ENCODE assay signal across 23 mouse cellular contexts in the genomic region with DNA sequence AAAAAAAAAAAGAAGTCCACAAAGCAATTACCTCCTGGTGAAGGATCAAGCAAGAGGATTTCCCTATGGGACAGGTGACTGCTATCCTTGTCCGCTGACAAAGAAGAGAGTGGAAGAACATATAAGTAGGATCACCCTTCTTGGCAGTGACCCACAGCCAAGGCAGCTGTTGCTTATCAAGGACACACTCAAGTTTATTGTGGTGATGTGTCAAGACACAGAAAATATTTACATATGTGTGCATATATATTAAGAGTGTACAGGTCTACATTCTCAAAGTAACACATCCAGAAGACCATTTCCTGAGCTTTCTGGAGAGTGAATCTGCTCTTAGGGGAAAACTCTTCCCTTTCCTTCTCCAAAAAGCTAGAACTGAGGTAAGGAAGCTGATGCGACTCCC. TPM values are rescaled to one million over a fixed set of nuclear protein-coding genes. Genes with fewer than 3 reads are reported as not detected.
DNase-seq lines count a peak whose midpoint lies in the region; ATAC-seq and TF ChIP-seq lines count a peak whose summit lies in the region.
"Had no signal": no experiment of that assay in that cellular context is flagged by ENCODE, and none has a peak within 500 bp of the region (broad histone marks: within the 10 kb centered on the region; RNA-seq: fewer than 3 reads in every experiment).

Gene Retnlb, plus strand, starts transcription at position 162 of the 400 bp plus-strand sequence.

- 60% methylated on average over 2 of the region's 2 CpGs for WGBS in lung, embryonic 14.5 days
- WGBS in lung, postnatal 0 days: 74% methylated on average over 2 of the region's 2 CpGs
- 70% methylated on average over 2 of the region's 2 CpGs for WGBS in lung, embryonic 15.5 days
- WGBS in large intestine, adult 2 months: 78% methylated on average over 2 of the region's 2 CpGs

- H3K4me1 ChIP-seq in lung, embryonic 14.5 days (ENCODE audit: insufficient read depth): no peaks in the 10 kb centered on the region
- no peaks in the 10 kb centered on the region for H3K4me1 ChIP-seq in lung, postnatal 0 days (ENCODE audit: insufficient read depth, low read depth, low read length)
- peaks cover 9% of the 10 kb centered on the region; the same call in 1 of the 2 replicates for H3K4me1 ChIP-seq in lung, embryonic 15.5 days

- ATAC-seq in lung, embryonic 14.5 days (ENCODE audit: insufficient read depth): peak; percentile 76
- ATAC-seq in lung, postnatal 0 days: no peak
- ATAC-seq in lung, embryonic 15.5 days (ENCODE audit: borderline replicate concordance, extremely low read depth, low FRiP score, low TSS enrichment): peak; percentile 27; the same call in 1 of the 2 replicates
- ATAC-seq: activated CD4-positive, CD25-positive, alpha-beta regulatory T cell, adult 4 months; CD4-positive, CD25-positive, alpha-beta regulatory T cell, adult 4 months; Patski had no signal

- H3K4me3 ChIP-seq in lung, embryonic 14.5 days (ENCODE audit: low read depth, low read length): no peak within 1 kb of the TSS
- no peak within 1 kb of the TSS for H3K4me3 ChIP-seq in lung, postnatal 0 days (ENCODE audit: low read depth, low read length)
- H3K4me3 ChIP-seq in lung, embryonic 15.5 days: no peak within 1 kb of the TSS

- H3K4me2 ChIP-seq in lung, embryonic 14.5 days: no peak within 1 kb of the TSS
- H3K4me2 ChIP-seq in lung, postnatal 0 days (replicated peaks; ENCODE audit: low read depth, low read length): no peak within 1 kb of the TSS
- no peak within 1 kb of the TSS for H3K4me2 ChIP-seq in lung, embryonic 15.5 days

- TF ChIP-seq CTCF in lung, embryonic 14.5 days (IDR thresholded peaks at IDR 0.05; ENCODE audit: low read depth): no peak
- no peak for TF ChIP-seq CTCF in lung, postnatal 0 days (IDR thresholded peaks at IDR 0.05)

- H3K27ac ChIP-seq in lung, embryonic 14.5 days (ENCODE audit: low read depth): no peak within 1 kb of the TSS
- no peak within 1 kb of the TSS for H3K27ac ChIP-seq in lung, postnatal 0 days (ENCODE audit: low read length)
- H3K27ac ChIP-seq in lung, embryonic 15.5 days: no peak within 1 kb of the TSS

- H3K9me3 ChIP-seq in lung, embryonic 14.5 days (ENCODE audit: low read depth, low read length): no peaks in the 10 kb centered on the region
- H3K9me3 ChIP-seq in lung, postnatal 0 days (ENCODE audit: low read length): no peaks in the 10 kb centered on the region
- H3K9me3 ChIP-seq in lung, embryonic 15.5 days: no peaks in the 10 kb centered on the region
- H3K9me3 ChIP-seq: G1E had no signal

- H3K27me3 ChIP-seq in lung, embryonic 14.5 days (ENCODE audit: insufficient read depth, low read length): no peaks in the 10 kb centered on the region
- no peaks in the 10 kb centered on the region for H3K27me3 ChIP-seq in lung, postnatal 0 days (replicated peaks; ENCODE audit: insufficient read depth, low read length)
- no peaks in the 10 kb centered on the region for H3K27me3 ChIP-seq in lung, embryonic 15.5 days
- H3K27me3 ChIP-seq: CH12.LX, Patski had no signal

- TF ChIP-seq EP300 in lung, postnatal 0 days (IDR thresholded peaks at IDR 0.05): no peak

- DNase-seq in lung, embryonic 14.5 days: peak; percentile 70
- DNase-seq in lung, postnatal 0 days (ENCODE audit: low spot score): no peak
- DNase-seq in lung, postnatal 36 days: no peak
- DNase-seq in large intestine, adult 2 months (ENCODE audit: low read depth, low spot score): no peak
- no peak for DNase-seq in spleen, postnatal 14 days (ENCODE audit: low spot score in 2 of 2)
- DNase-seq: adrenal gland, adult 2 months; adrenal gland, adult 8-10 months; adrenal gland, postnatal 10 days; adrenal gland, postnatal 14 days; adrenal gland, postnatal 25 days; adrenal gland, postnatal 36 days; B cell, adult 2 months; cerebellum, adult 11 months; cerebellum, adult 11-12 months; cerebellum, adult 18-20 months had no signal

- no peak within 1 kb of the TSS for H3K9ac ChIP-seq in lung, embryonic 14.5 days
- no peak within 1 kb of the TSS for H3K9ac ChIP-seq in lung, postnatal 0 days (replicated peaks; ENCODE audit: low read depth)
- no peak within 1 kb of the TSS for H3K9ac ChIP-seq in lung, embryonic 15.5 days

- no peaks in the 10 kb centered on the region for H3K36me3 ChIP-seq in lung, embryonic 14.5 days (ENCODE audit: insufficient read depth)
- H3K36me3 ChIP-seq in lung, postnatal 0 days (ENCODE audit: insufficient read depth, low read length): no peaks in the 10 kb centered on the region
- H3K36me3 ChIP-seq in lung, embryonic 15.5 days: no peaks in the 10 kb centered on the region
- H3K36me3 ChIP-seq: G1E had no signal

RNA-seq across cellular contexts. Expression of gene Retnlb, which starts in this region (rescaled TPM):
- 0.83 and 1.5 TPM in 2 replicates for polyA plus RNA-seq in lung, embryonic 14.5 days (2014; fragmentation: Nextera tagmentation; extraction: Ambion mirVana)
- 0.20 and 0.42 TPM in 2 replicates for polyA plus RNA-seq in lung, postnatal 0 days (2015; fragmentation: Nextera tagmentation; extraction: Ambion mirVana)
- polyA plus RNA-seq in lung, embryonic 15.5 days (2015; fragmentation: Nextera tagmentation; extraction: Ambion mirVana): 0.33 and 0.45 TPM in 2 replicates
- 2.6 and 15.9 TPM in 2 replicates for polyA plus RNA-seq in large intestine, adult 2 months (2012; rRNA removed)
- polyA plus RNA-seq: activated CD4-positive, CD25-positive, alpha-beta regulatory T cell, adult 4 months; adrenal gland, adult 2 months; brain, embryonic 14.5 days; C2C12; CD4-positive, CD25-positive, alpha-beta regulatory T cell, adult 4 months; G1E; Patski had no signal

Comparison
In these comparisons a context has a peak if more than half of its experiments do, and no peak if none do; other contexts are left out.
1. Peak in ATAC-seq in lung, embryonic 15.5 days; RNA of the gene not detected or under 1 TPM.